Mouse (Mus musculus) cortical plate, adult 2 months (tissue): ENCODE measurements around the gene Rab23.

Experiments
- CTCF ChIP-seq: fragments of 200-500 bp; IDR thresholded peaks from 2 replicates; pipeline ENCODE4 v1.5.1; 2011; ENCODE audit warnings: mild to moderate bottlenecking, control low read depth, low read length; ENCODE audit not compliant: insufficient read depth; ENCODE audit errors: extremely low read depth
- POLR2A ChIP-seq: fragments of 200-500 bp; IDR thresholded peaks from 2 replicates; pipeline ENCODE4 v1.6.1; 2011; ENCODE audit warnings: mild to moderate bottlenecking, low read length, control low read depth; ENCODE audit not compliant: insufficient read depth; ENCODE audit errors: extremely low read depth

DNA sequence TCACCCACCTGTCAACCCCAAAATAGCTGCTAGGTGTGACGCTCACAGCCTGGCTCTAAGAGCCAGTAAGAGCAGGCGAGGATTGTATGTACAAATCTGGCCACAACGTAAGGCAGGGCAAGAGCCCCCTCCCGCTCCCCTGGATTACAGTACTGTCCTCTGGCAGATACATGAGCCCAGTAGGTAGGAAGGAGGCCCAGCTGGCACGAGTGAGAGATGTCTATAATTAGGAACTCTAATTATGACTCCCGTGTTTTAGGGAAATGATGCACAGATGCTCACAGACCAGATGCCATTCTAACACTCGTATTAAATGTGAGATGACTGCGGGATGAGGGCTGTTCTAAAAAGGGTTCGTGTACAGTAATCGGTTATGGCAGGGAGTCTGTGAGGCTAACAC is 31.6 kb downstream of the Rab23 start:
- no peak for TF ChIP-seq CTCF
- no peak for TF ChIP-seq POLR2A
